Mouse (Mus musculus): ENCODE measurements around the gene Pcnx2.
A peak's percentile ranks its signal among the peaks of the same experiment; 100 is the strongest.

The Pcnx2 gene

DNA sequence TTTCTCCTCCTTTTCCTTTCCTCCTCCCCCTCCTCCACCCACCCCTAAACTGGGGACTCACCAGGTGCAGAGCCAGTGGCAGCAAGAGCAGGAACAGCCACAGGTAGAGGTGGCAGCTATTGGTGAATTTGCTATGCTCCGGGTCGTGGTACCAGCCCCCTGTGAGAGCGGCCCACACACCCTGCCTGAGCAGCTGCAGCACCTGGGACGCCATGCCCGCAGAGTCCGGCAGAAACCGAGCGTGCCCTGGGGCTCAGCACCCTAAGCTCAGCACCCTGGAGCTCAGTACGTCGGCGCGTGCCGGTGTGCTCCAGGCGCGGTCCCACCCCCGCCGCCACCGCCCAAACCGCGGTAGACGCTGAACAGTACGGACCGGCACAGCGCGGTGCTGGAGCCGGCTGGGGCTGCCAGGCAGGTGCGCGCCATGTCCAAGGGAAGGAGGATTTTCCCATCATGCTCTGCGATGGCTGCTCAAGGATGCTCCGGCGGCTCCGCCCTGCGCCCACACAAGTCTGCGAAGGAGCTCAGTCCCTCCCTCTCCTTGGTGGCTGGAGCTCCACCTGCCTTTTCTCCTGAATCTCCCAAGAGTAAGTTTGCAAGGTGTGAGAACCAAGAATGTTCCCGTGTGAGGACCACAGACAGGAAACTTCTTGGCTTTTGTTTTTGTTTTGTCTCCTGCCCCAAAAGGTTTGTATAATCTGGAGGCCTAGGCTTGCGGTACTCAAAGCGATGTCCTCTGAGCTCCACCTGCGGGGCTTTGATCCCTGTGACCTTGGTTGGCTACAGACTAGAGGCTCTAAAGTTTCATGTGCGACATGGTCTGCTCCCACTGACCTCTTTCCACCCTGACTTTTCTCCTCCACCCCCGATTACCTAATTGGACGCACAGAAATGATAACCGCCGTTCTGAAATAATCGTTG lies at the start of gene Pcnx2:
Gene Pcnx2 (minus strand): TSS at position 450 of the 921 bp plus-strand sequence.
- DNase-seq = no peak

DNA sequence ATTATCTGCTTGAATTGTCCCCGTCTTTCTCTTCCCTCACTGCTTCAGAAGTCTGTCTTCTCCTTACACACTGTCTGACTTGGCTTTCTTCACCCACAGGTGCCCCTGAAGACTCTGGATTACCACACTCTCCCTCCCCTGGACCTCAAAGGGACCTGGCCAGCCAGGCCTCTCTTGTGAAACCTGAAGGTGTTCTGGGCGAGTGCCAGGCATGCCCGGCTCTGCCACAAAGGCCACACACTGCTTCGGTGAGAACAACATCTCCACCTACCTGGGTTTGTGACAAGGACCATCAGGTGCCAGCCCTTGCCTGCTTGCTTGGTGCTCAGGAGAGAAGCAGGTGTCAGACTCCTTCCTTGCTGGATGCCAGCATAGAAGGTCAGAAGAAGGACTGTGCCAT lies 46.4 kb upstream of the Pcnx2 start:
- peak; percentile 78 for DNase-seq

- DNase-seq = peak; percentile 77
These were observed 37.5 kb upstream of the Pcnx2 start for GRCm38 (mm10) chr8:125935649-125936048.

- no peak for DNase-seq
These were observed 33.7 kb upstream of the Pcnx2 start for GRCm38 (mm10) chr8:125931822-125932221.

DNA sequence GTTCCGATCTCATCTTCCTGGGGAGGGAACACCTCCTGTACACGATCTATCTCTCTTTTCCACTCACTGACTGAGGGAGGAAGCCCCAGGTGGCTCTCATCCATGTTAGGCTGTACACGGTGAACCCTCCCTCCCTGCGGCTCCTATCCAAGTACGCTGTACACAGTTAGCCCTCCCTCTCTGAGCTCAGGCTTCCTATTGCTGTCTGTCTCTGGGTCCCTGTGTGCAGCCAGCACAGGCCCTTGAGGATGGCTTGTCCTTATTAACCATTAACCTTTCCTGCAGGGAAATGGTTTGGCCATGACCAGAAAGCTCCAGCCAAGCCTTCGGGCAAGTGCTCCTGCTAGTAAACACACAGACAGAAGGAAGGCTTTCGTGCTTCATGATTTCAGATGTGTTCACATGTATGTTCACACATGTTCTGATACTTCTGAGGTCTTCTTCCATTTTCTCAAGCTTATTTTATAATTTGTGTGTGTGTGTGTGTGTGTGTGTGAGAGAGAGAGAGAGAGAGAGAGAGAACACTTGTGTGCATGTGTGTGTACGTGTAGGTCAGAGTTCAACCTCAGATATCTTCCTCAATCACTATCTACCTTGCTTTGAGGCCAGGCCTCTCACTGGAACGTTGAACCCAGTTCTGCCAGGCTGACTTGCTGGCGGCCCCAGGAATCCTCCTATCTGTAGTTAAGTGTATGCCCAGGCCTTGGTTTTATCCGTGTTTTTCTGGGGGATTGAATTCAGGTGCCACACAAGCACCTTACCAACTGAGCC lies 32.3 kb upstream of the Pcnx2 start:
- DNase-seq = peak; percentile 29

GRCm38 (mm10) chr8:125926636-125927035 lies 28.5 kb upstream of the Pcnx2 start:
- DNase-seq = no peak

DNA sequence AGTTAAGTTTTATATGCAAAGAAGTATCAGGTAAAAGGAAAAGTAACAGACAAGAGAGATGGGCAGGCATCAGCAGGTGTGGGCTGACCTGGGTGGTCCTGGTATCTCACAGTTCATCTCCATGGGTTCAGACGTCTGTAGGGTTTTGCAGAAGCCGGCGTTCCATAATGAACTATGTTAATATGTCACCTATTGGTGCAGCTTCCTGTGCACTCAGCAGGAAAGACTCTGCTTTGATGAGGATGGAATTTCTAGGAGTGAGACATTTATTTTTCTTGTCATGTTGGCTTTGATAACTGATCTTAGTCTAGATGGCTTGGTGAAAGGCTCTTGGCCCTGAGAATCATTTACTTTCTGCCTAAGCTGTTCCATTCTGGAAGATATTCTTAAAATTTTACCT lies 24.2 kb upstream of the Pcnx2 start:
- no peak for DNase-seq

DNA sequence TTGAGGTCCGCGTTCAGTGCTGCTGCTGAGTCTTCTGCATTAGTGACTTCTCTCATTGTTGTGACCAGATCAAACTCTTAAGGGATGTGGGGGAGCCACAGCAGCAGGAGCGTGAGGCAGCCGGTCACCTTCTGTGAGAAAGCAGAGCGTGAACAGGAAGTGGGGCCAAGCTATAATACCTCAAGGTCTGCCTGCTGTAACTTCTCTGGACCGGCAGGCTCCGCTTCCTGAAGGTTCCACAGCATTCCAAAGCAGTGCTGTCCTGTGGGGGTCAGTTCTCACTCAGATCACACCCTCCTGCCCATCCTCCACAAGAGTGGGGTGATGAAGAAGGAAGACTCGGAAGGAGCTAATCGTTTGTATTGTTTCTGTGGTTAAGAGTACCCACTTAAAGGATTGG lies 22.6 kb upstream of the Pcnx2 start:
- DNase-seq = no peak

GRCm38 (mm10) chr8:125920281-125920680 lies 22.2 kb upstream of the Pcnx2 start:
- DNase-seq = no peak

- DNase-seq = no peak
These were observed 21.4 kb upstream of the Pcnx2 start for GRCm38 (mm10) chr8:125919560-125919959.

DNA sequence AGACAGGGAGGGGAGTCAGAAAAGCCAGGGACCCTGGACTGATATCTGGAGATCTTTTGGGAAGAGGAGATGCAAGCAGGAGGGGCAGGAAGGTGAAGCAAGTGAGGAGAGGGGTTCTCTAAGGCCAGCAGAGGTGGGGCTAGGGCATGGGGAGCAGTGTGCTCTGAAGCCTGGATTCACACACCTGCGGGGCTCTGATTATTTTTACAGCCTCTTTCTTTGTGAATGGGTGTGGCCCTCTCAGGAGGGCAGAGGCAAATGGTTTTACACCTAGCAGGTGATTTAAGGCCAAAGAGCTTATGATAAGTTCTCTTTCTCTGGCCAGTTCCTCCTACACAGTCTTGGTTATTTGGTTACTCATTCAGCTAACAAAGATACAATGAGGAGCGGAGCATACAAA lies 20.6 kb upstream of the Pcnx2 start:
- DNase-seq = no peak

DNA sequence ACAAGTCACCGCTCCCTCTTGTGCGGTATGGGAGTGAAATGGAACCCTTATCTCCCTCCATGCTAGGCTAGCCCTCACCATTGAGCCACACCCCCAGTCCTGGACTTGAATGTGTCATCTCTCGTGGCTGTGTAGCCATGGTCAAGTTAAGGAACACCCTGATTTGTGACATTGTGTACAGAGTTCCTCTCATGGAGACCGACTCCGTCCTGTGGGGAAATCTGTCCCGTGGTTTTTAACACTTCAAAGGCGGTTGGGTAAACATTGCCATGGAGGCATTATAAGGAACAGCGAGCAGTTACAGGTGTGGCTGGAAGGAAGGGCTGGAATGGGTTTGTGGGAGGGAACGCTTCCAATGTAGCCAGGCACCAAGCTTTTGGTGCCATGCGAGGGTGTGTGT lies 18.9 kb upstream of the Pcnx2 start:
- DNase-seq = peak; percentile 69

- peak; percentile 19 for DNase-seq
These were observed 16.3 kb upstream of the Pcnx2 start for GRCm38 (mm10) chr8:125914386-125914785.

- no peak for DNase-seq
These were observed 15.1 kb upstream of the Pcnx2 start for GRCm38 (mm10) chr8:125913206-125913605.

DNA sequence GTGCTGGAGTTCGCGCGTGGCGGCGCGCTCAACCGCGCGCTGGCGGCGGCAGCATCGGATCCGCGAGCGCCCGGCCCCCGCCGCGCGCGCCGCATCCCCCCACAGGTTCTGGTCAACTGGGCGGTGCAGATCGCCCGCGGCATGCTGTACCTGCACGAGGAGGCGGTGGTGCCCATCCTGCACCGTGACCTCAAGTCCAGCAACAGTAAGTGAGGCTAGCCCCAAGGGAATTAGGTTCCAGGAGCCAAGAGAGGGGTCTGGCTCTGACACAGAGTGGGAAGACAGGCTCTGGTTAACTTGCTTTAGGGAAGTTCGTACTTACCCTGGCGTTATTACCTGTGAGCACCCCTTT lies 13.1 kb upstream of the Pcnx2 start:
- DNase-seq = no peak

- DNase-seq = peak; percentile 26
These were observed 12.5 kb upstream of the Pcnx2 start, which contains the start of gene Map3k21 for GRCm38 (mm10) chr8:125910365-125911228. TSS of gene Map3k21 (plus strand) at chr8:125910450.

- peak; percentile 88 for DNase-seq
These were observed 11.7 kb upstream of the Pcnx2 start for GRCm38 (mm10) chr8:125909661-125910364.

DNA sequence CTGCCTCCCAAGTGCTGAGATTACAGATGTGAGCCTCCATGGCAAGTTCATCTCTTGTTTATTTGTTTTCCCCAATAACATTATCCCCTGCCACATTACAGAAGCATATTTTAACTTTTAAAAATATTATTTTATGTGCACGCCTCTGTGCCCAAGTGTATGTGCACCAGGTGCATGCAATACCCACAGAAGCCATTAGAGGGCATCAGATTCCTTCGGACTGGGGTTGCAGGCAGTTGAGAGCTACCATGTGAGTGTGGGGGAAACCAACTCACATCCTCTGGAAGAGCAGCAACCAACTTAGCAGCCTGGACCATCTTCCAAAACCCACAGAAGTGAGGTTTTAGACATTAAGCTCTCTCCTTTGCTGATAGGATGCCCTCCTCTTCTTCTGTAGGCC lies 9.2 kb upstream of the Pcnx2 start:
- DNase-seq = no peak

DNA sequence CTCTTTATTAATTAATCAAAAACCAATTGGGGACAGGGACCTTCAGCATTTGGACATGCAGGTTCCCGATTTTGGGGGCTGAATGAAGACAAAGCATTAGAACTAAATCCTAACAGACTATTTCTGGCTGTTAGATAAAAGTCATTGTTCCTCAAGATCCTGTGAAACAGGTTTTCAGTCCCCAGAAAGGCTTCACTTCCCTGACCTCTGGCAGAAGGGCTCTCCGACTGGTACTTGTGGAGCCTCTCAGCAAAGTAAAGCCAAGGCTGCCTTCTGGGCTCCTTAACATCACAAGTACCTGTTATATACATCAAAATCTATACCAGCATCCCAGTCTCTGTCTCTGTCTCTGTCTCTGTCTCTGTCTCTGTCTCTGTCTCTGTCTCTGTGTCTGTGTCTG lies 7.2 kb upstream of the Pcnx2 start:
- DNase-seq = no peak

GRCm38 (mm10) chr8:125902521-125902920 lies 4.4 kb upstream of the Pcnx2 start:
- no peak for DNase-seq

GRCm38 (mm10) chr8:125901167-125901566 lies 3.0 kb upstream of the Pcnx2 start:
- DNase-seq = no peak

DNA sequence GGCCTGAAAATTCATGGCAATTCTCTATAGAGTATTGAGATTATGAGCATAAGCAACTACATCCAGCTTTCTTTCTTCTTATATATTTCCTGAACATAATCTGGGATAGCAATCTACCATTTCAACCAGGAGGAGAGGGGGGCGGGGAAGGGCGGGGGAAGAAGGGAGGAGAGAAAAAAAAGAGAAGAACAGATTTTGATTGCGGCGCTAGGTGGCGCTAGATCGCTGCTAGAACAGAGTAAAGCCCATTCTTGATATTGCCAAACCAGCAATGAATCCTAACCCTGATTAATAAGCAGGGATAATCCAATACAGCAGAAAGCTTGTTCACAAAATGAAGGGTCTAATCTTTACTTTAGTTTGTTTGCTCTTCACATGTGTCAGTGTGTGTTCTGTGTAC lies 782 bp upstream of the Pcnx2 start:
- peak; percentile 65 for DNase-seq

All from lung, postnatal 36 days (tissue).